Mouse (Mus musculus): ENCODE measurements at regions not wholly inside any gene's neighbourhood (a gene's known extent, or its start where the extent isn't known, plus 50 kb on each side); places are given as distances from the start of the nearest gene placed in this dataset.

DNA sequence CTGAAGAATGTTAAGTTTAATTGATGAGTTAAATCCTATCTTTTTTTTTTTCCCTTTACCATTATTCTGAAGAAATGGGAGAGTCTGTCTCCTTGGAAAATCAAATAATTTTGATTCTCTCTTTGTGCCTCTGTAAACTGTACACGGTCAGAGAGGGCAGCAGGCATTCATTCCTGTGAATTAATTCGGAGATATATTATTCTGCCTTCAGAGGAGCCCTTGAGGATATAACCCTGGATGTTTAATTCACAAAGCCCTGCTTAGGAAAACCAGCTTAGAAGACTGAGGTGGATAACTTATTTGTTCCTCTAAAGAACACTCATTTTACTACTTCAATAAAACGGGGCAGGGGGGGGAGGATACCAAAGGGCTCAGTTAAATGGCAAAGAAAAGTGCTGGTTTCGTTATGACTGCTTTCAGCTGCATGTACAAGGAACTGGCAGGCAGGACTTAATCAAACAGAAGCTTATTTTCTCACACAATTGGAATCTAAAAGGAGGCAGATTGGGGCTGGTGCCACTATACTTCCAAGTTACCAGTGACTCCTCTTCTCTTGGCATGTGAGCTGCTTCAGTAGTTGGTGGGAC is 205.3 kb upstream of the Vegfc start:
- DNase-seq (ENCODE audit: low read depth in 3 of 3, low spot score in 3 of 3) (no peak), ATAC-seq (ENCODE audit: insufficient read depth) (no peak)
- no peak overlapping the region for H3K4me3 ChIP-seq (ENCODE audit: insufficient read depth in 1 of 2, low read depth in 2 of 2, low read length in 2 of 2)
- no peak for TF ChIP-seq CTCF (IDR thresholded peaks at IDR 0.05; ENCODE audit: low read depth)
- TF ChIP-seq EP300 (IDR thresholded peaks at IDR 0.05; ENCODE audit: low read depth) = no peak
- no peaks in the 10 kb centered on the region for H3K4me1 ChIP-seq (replicated peaks; ENCODE audit: control insufficient read depth in 2 of 2, insufficient read depth in 2 of 2, low read length in 1 of 2)
- H3K9ac ChIP-seq (replicated peaks) = no peak overlapping the region
- no peak overlapping the region for H3K4me2 ChIP-seq (ENCODE audit: low read depth)
- H3K36me3 ChIP-seq (replicated peaks; ENCODE audit: control insufficient read depth, insufficient read depth, low read depth) = no peaks in the 10 kb centered on the region
- no peaks in the 10 kb centered on the region for H3K9me3 ChIP-seq (ENCODE audit: control insufficient read depth, low read length)
- 37% methylated on average over 4 of the region's 4 CpGs for WGBS (ENCODE audit: insufficient replicate concordance)
- H3K27me3 ChIP-seq (ENCODE audit: control insufficient read depth, insufficient read depth, low read length) = no peaks in the 10 kb centered on the region
- H3K27ac ChIP-seq = no peak overlapping the region

- Histone ChIP-seq H3K9ac (replicated peaks) (no peak overlapping the region), H3K9me3 (ENCODE audit: control insufficient read depth, low read length) (no peaks in the 10 kb centered on the region), H3K36me3 (replicated peaks; ENCODE audit: control insufficient read depth, insufficient read depth, low read depth) (no peaks in the 10 kb centered on the region), H3K27ac (no peak overlapping the region), H3K4me1 (replicated peaks; ENCODE audit: control insufficient read depth in 2 of 2, insufficient read depth in 2 of 2, low read length in 1 of 2) (no peaks in the 10 kb centered on the region), H3K27me3 (ENCODE audit: control insufficient read depth, insufficient read depth, low read length) (no peaks in the 10 kb centered on the region), H3K4me3 (ENCODE audit: insufficient read depth in 1 of 2, low read depth in 2 of 2, low read length in 2 of 2) (no peak overlapping the region), H3K4me2 (ENCODE audit: low read depth) (no peak overlapping the region)
- ATAC-seq (ENCODE audit: insufficient read depth) (no peak), DNase-seq (ENCODE audit: low read depth in 3 of 3, low spot score in 3 of 3) (no peak)
- TF ChIP-seq EP300 (IDR thresholded peaks at IDR 0.05; ENCODE audit: low read depth) (no peak), CTCF (IDR thresholded peaks at IDR 0.05; ENCODE audit: low read depth) (no peak)
- WGBS (ENCODE audit: insufficient replicate concordance) = 62% methylated on average over 7 of the region's 7 CpGs
These were observed 198.6 kb upstream of the Vegfc start for GRCm38 (mm10) chr8:53878846-53879245.

- Histone ChIP-seq H3K36me3 (replicated peaks; ENCODE audit: control insufficient read depth, insufficient read depth, low read depth) (no peaks in the 10 kb centered on the region), H3K4me2 (ENCODE audit: low read depth) (no peak overlapping the region), H3K9me3 (ENCODE audit: control insufficient read depth, low read length) (no peaks in the 10 kb centered on the region), H3K27me3 (ENCODE audit: control insufficient read depth, insufficient read depth, low read length) (no peaks in the 10 kb centered on the region), H3K4me1 (replicated peaks; ENCODE audit: control insufficient read depth in 2 of 2, insufficient read depth in 2 of 2, low read length in 1 of 2) (no peaks in the 10 kb centered on the region), H3K9ac (replicated peaks) (no peak overlapping the region), H3K27ac (no peak overlapping the region), H3K4me3 (ENCODE audit: insufficient read depth in 1 of 2, low read depth in 2 of 2, low read length in 2 of 2) (no peak overlapping the region)
- 44% methylated on average over 1 of the region's 1 CpGs for WGBS (ENCODE audit: insufficient replicate concordance)
- ATAC-seq (ENCODE audit: insufficient read depth) (no peak), DNase-seq (ENCODE audit: low read depth in 3 of 3, low spot score in 3 of 3) (no peak)
- TF ChIP-seq CTCF (IDR thresholded peaks at IDR 0.05; ENCODE audit: low read depth) (no peak), EP300 (IDR thresholded peaks at IDR 0.05; ENCODE audit: low read depth) (no peak)
These were observed 195.9 kb upstream of the Vegfc start for GRCm38 (mm10) chr8:53881551-53881950.

DNA sequence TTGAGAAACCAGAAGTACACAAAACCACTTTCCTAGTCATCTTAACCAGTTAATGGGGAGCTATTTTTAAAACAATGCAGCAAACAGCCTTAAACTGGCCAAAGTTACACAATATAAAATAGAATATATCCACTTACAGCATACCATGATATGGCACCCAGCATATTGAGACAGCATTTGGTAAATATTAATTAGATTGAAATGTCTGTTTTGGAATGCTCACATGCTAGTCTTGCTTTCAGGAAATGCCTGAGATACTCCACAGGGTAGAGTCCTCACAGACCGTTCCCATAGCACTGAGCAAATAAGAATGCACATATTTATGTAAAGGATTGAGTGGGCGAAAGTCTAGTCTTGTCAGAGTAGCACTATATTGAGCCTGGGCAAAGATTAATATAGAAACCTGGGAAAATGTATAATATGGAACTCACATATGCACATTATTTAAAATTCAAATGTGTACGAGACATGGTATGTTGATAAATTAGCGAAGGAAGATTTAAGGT is 185.1 kb upstream of the Vegfc start:
- Histone ChIP-seq H3K27ac (no peak overlapping the region), H3K27me3 (ENCODE audit: control insufficient read depth, insufficient read depth, low read length) (no peaks in the 10 kb centered on the region), H3K4me3 (ENCODE audit: insufficient read depth in 1 of 2, low read depth in 2 of 2, low read length in 2 of 2) (no peak overlapping the region), H3K4me2 (ENCODE audit: low read depth) (no peak overlapping the region), H3K36me3 (replicated peaks; ENCODE audit: control insufficient read depth, insufficient read depth, low read depth) (no peaks in the 10 kb centered on the region), H3K9me3 (ENCODE audit: control insufficient read depth, low read length) (no peaks in the 10 kb centered on the region), H3K9ac (replicated peaks) (no peak overlapping the region), H3K4me1 (replicated peaks; ENCODE audit: control insufficient read depth in 2 of 2, insufficient read depth in 2 of 2, low read length in 1 of 2) (no peaks in the 10 kb centered on the region)
- DNase-seq (ENCODE audit: low read depth in 3 of 3, low spot score in 3 of 3) (no peak), ATAC-seq (ENCODE audit: insufficient read depth) (no peak)
- TF ChIP-seq CTCF (IDR thresholded peaks at IDR 0.05; ENCODE audit: low read depth) (no peak), EP300 (IDR thresholded peaks at IDR 0.05; ENCODE audit: low read depth) (no peak)
- 58% methylated on average over 4 of the region's 4 CpGs for WGBS (ENCODE audit: insufficient replicate concordance)

DNA sequence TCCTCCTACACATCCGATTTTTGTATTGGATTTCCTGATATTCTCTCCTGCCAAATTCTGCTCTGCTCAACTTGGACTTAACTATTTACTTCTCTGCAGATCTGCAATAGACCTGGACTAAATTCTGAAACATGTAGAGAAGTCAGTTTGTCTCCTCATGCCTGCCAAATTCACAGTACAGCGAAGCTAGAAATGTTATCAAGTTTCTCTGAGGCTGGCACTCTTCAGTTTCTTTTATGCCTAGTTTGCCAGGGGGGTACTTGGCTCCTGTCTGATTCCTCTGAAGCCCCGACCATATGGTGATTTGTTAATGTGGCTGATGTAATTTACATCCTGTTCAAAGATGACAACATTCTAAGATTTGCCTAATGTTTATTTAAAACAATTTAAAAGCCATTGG is 184.6 kb upstream of the Vegfc start:
- no peaks in the 10 kb centered on the region for H3K4me1 ChIP-seq (replicated peaks; ENCODE audit: control insufficient read depth in 2 of 2, insufficient read depth in 2 of 2, low read length in 1 of 2)
- TF ChIP-seq CTCF (IDR thresholded peaks at IDR 0.05; ENCODE audit: low read depth) (no peak), EP300 (IDR thresholded peaks at IDR 0.05; ENCODE audit: low read depth) (no peak)
- DNase-seq (ENCODE audit: low read depth in 3 of 3, low spot score in 3 of 3) (no peak), ATAC-seq (ENCODE audit: insufficient read depth) (no peak)
- no peaks in the 10 kb centered on the region for H3K9me3 ChIP-seq (ENCODE audit: control insufficient read depth, low read length)
- H3K27me3 ChIP-seq (ENCODE audit: control insufficient read depth, insufficient read depth, low read length) = no peaks in the 10 kb centered on the region
- H3K4me2 ChIP-seq (ENCODE audit: low read depth) = no peak overlapping the region
- no peak overlapping the region for H3K9ac ChIP-seq (replicated peaks)
- H3K27ac ChIP-seq = no peak overlapping the region
- no peaks in the 10 kb centered on the region for H3K36me3 ChIP-seq (replicated peaks; ENCODE audit: control insufficient read depth, insufficient read depth, low read depth)
- no peak overlapping the region for H3K4me3 ChIP-seq (ENCODE audit: insufficient read depth in 1 of 2, low read depth in 2 of 2, low read length in 2 of 2)
- 52% methylated on average over 3 of the region's 3 CpGs for WGBS (ENCODE audit: insufficient replicate concordance)
